Mouse (Mus musculus) lung, postnatal 0 days (tissue): ENCODE results near the gene Gyg.

Source experiments
- CTCF ChIP-seq: IDR thresholded peaks from 2 replicates; pipeline ENCODE4 v1.5.1; 2016; ENCODE audit warnings: antibody characterized with exemption, mild to moderate bottlenecking
- EP300 ChIP-seq: IDR thresholded peaks from 2 replicates; pipeline ENCODE4 v1.6.1; 2016; ENCODE audit warnings: antibody characterized with exemption, mild to moderate bottlenecking, control low read depth

- TF ChIP-seq CTCF (no peak), EP300 (no peak)
These were observed 21.4 kb downstream of the Gyg start for GRCm38 (mm10) chr3:20133745-20134144.
